Mouse (Mus musculus) liver, embryonic 12.5 days (tissue): ENCODE measurements around the gene Gfer. TPM values are rescaled to one million over a fixed set of nuclear protein-coding genes. Genes with fewer than 3 reads are reported as not detected.
A peak's percentile ranks its signal among the peaks of the same experiment; 100 is the strongest.

Source experiments
- ATAC-seq: fragments of 200-750 bp; cut with Nextera tagmentation; 2 replicates; pipeline ENCODE4 v1.8.0; 2017; ENCODE audit warnings: moderate number of reproducible peaks, mild to moderate bottlenecking, moderate library complexity
- H3K27ac ChIP-seq: fragments of 300-500 bp; sonication (generic); 2 replicates; pipeline ENCODE4 v1.5.1; 2016; ENCODE audit warnings: mild to moderate bottlenecking
- H3K27me3 ChIP-seq: fragments of 300-500 bp; sonication (generic); replicated peaks from 2 replicates; pipeline ENCODE4 v1.6.1; 2016; ENCODE audit warnings: mild to moderate bottlenecking, moderate library complexity
- H3K36me3 ChIP-seq: fragments of 300-500 bp; sonication (generic); 2 replicates; pipeline ENCODE4 v1.6.1; 2016; ENCODE audit warnings: mild to moderate bottlenecking, moderate library complexity
- H3K4me1 ChIP-seq: fragments of 300-500 bp; sonication (generic); 2 replicates; pipeline ENCODE4 v1.6.1; 2016
- H3K4me2 ChIP-seq: fragments of 300-500 bp; sonication (generic); 2 replicates; pipeline ENCODE4 v1.6.1; 2016; ENCODE audit warnings: mild to moderate bottlenecking, moderate library complexity
- H3K4me3 ChIP-seq: fragments of 300-500 bp; sonication (generic); 2 replicates; pipeline ENCODE4 v1.5.1; 2016; ENCODE audit warnings: mild to moderate bottlenecking, moderate library complexity
- H3K9ac ChIP-seq: fragments of 300-500 bp; sonication (generic); 2 replicates; pipeline ENCODE4 v1.6.1; 2016; ENCODE audit warnings: mild to moderate bottlenecking, moderate library complexity
- H3K9me3 ChIP-seq: fragments of 300-500 bp; sonication (generic); replicated peaks from 2 replicates; pipeline ENCODE4 v1.6.1; 2016; ENCODE audit warnings: mild to moderate bottlenecking, moderate library complexity
- WGBS: fragments of 180-500 bp; shearing (Covaris S2); methylation state at CpG from one replicate; pipeline ENCODE4 v1.1.7; 2016; ENCODE audit not compliant: insufficient replicate concordance; 5-methylcytosine and 5-hydroxymethylcytosine counted together
- polyA plus RNA-seq: library from polyadenylated mRNA; unstranded; fragments of >200 nt; fragmentation: Nextera tagmentation; extraction: Ambion mirVana; gene quantifications from 2 replicates; pipeline ENCODE4 v1.2.1, GENCODE M21; 2016

Gene Gfer
- polyA plus RNA-seq, 1 experiment from 2014 or later: 52.5 TPM

DNA sequence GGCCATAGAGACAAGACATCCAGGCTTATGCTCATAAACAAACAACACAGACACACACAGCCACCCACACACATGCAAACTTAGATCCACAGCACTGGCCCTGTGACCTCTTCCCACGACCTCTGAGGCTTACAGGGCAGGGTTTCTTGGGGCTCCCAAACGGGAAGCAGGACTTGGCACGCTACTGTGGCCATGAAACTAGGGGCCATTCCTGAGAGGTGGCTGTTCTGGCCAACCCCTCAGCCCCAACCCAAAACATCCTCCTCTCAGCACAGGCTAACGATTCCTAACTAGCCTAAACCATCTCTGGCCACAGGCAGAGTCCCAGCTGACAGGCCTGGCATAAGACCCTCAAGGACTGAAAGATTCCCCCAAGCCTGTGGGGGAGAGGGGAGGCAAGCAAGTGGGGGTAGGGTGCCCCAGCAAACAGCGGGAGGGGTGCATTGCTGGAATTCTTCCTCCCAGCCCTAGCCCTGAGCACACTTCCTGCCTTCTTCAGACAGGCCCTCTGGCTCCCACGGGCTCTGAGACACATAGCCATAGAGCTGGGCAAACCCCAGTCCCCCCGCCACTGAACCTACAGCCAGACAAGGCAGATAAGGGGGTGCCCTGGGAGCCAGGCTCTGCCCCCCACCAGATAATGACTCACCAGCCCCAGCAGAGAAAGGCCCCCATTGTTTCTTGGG lies 51.8 kb downstream of the Gfer start:
- peak overlapping the region; percentile 11; the same call in 1 of the 2 replicates for H3K4me2 ChIP-seq
- H3K4me1 ChIP-seq: peaks cover 32% of the 10 kb centered on the region
- H3K9me3 ChIP-seq: no peaks in the 10 kb centered on the region
- peaks cover 24% of the 10 kb centered on the region for H3K27me3 ChIP-seq
- WGBS: 45% methylated on average over 7 of the region's 7 CpGs
- no peak overlapping the region for H3K9ac ChIP-seq
- no peak overlapping the region for H3K4me3 ChIP-seq
- peaks cover 9% of the 10 kb centered on the region; the same call in 1 of the 2 replicates for H3K36me3 ChIP-seq
- H3K27ac ChIP-seq: peak overlapping the region; percentile 42
- no peak for ATAC-seq

Other genes with a start within 250 kb of the Gfer start
- 19.2 and 20.7 TPM in 2 replicates for gene E4f1, start 225.8 kb downstream of the Gfer start, polyA plus RNA-seq
- gene Pgp, start 225.8 kb downstream of the Gfer start, polyA plus RNA-seq: 99.5 and 101 TPM in 2 replicates
- gene Bricd5, start 222.3 kb downstream of the Gfer start, polyA plus RNA-seq: 0.18 TPM in 1 of 2 replicates, not detected in the other
- 17.2 and 19.4 TPM in 2 replicates for gene Mlst8, start 217.1 kb downstream of the Gfer start, polyA plus RNA-seq
- 0.14 and 0.32 TPM in 2 replicates for gene Caskin1, start 207.6 kb downstream of the Gfer start, polyA plus RNA-seq
- gene Traf7, start 168.2 kb downstream of the Gfer start, polyA plus RNA-seq: 52.2 and 55.4 TPM in 2 replicates
- 1.3 and 1.9 TPM in 2 replicates for gene Rab26, start 161.9 kb downstream of the Gfer start, polyA plus RNA-seq
- 6.0 and 6.5 TPM in 2 replicates for gene Pkd1, start 146.3 kb downstream of the Gfer start, polyA plus RNA-seq
- gene Tsc2, start 63.5 kb downstream of the Gfer start, polyA plus RNA-seq: 30.8 and 35.0 TPM in 2 replicates
- 11.3 and 12.4 TPM in 2 replicates for gene Nthl1, start 63.5 kb downstream of the Gfer start, polyA plus RNA-seq
- gene Slc9a3r2, start 45.8 kb downstream of the Gfer start, polyA plus RNA-seq: 14.6 and 15.2 TPM in 2 replicates
- gene Npw, start 37.7 kb downstream of the Gfer start, polyA plus RNA-seq: 0.33 TPM in 1 of 2 replicates, not detected in the other
- 19.7 and 20.4 TPM in 2 replicates for gene Zfp598, start 26.5 kb downstream of the Gfer start, polyA plus RNA-seq
- gene Syngr3, start 6.2 kb downstream of the Gfer start, polyA plus RNA-seq: 0.06 and 0.27 TPM in 2 replicates
- 0.51 and 0.58 TPM in 2 replicates for gene Noxo1, start 78 bp upstream of the Gfer start, polyA plus RNA-seq
- gene Tbl3, start 11.5 kb upstream of the Gfer start, polyA plus RNA-seq: 65.4 and 71.8 TPM in 2 replicates
- gene Rnf151, start 21.9 kb upstream of the Gfer start, polyA plus RNA-seq: 0.19 and 0.46 TPM in 2 replicates
- gene Rps2, start 22.0 kb upstream of the Gfer start, polyA plus RNA-seq: 1,444 and 1,454 TPM in 2 replicates
- gene Ndufb10, start 28.3 kb upstream of the Gfer start, polyA plus RNA-seq: 233 and 239 TPM in 2 replicates
- not detected in 2 replicates for gene Rpl3l, start 31.7 kb upstream of the Gfer start, polyA plus RNA-seq
- 20.8 and 21.6 TPM in 2 replicates for gene Msrb1, start 40.5 kb upstream of the Gfer start, polyA plus RNA-seq
- not detected in 2 replicates for gene Hs3st6, start 56.8 kb upstream of the Gfer start, polyA plus RNA-seq
- gene Meiob, start 108.1 kb upstream of the Gfer start, polyA plus RNA-seq: 1.5 TPM in 2 replicates
- 61.1 and 64.8 TPM in 2 replicates for gene Hagh, start 144.0 kb upstream of the Gfer start, polyA plus RNA-seq
- gene Fahd1, start 154.2 kb upstream of the Gfer start, polyA plus RNA-seq: 34.2 and 34.6 TPM in 2 replicates
- 5.3 and 5.4 TPM in 2 replicates for gene Igfals, start 169.8 kb upstream of the Gfer start, polyA plus RNA-seq
- gene Nubp2, start 190.2 kb upstream of the Gfer start, polyA plus RNA-seq: 97.7 and 108 TPM in 2 replicates
- gene Spsb3, start 190.5 kb upstream of the Gfer start, polyA plus RNA-seq: 37.5 and 40.0 TPM in 2 replicates
- gene Eme2, start 198.9 kb upstream of the Gfer start, polyA plus RNA-seq: 20.3 and 21.4 TPM in 2 replicates
- 101 and 106 TPM in 2 replicates for gene Mrps34, start 199.0 kb upstream of the Gfer start, polyA plus RNA-seq
- 67.9 and 68.8 TPM in 2 replicates for gene Nme3, start 200.3 kb upstream of the Gfer start, polyA plus RNA-seq
- gene Mapk8ip3, start 240.8 kb upstream of the Gfer start, polyA plus RNA-seq: 15.6 and 15.8 TPM in 2 replicates